Mouse (Mus musculus): Measurements from ENCODE around the gene 4930415O20Rik.
"Not testable (repeated sequence)": the region's sequence is repeated elsewhere in the genome, so short reads cannot be mapped to it uniquely, and the experiment has no call there.

4930415O20Rik gene

GRCm38 (mm10) chr15:98568256-98569033 lies 2.4 kb upstream of the 4930415O20Rik start:
- no peak for DNase-seq (ENCODE audit: low spot score in 2 of 2)

GRCm38 (mm10) chr15:98569216-98569615 lies 1.6 kb upstream of the 4930415O20Rik start:
- no peak for DNase-seq (ENCODE audit: low spot score in 2 of 2)

GRCm38 (mm10) chr15:98569795-98570365 lies 924 bp upstream of the 4930415O20Rik start:
- no peak for DNase-seq (ENCODE audit: low spot score in 2 of 2)

- DNase-seq (ENCODE audit: low spot score in 2 of 2): no peak
Measured at GRCm38 (mm10) chr15:98573293-98573692, 2.5 kb downstream of the 4930415O20Rik start.

GRCm38 (mm10) chr15:98579310-98579709 lies 8.5 kb downstream of the 4930415O20Rik start:
- DNase-seq (ENCODE audit: low spot score in 2 of 2): no peak

GRCm38 (mm10) chr15:98579795-98580464 lies 9.1 kb downstream of the 4930415O20Rik start:
- DNase-seq (ENCODE audit: low spot score in 2 of 2): peak; percentile 60 to 74

GRCm38 (mm10) chr15:98582410-98582809 lies 11.6 kb downstream of the 4930415O20Rik start:
- DNase-seq (ENCODE audit: low spot score in 2 of 2): no peak

- DNase-seq (ENCODE audit: low spot score in 2 of 2): no peak
Measured at GRCm38 (mm10) chr15:98582996-98583395, 12.2 kb downstream of the 4930415O20Rik start.

GRCm38 (mm10) chr15:98585421-98585820 lies 14.6 kb downstream of the 4930415O20Rik start:
- DNase-seq (ENCODE audit: low spot score in 2 of 2): no peak

- DNase-seq (ENCODE audit: low spot score in 2 of 2): not testable (repeated sequence)
Measured at GRCm38 (mm10) chr15:98586141-98586540, 15.3 kb downstream of the 4930415O20Rik start.

GRCm38 (mm10) chr15:98587751-98588150 lies 16.9 kb downstream of the 4930415O20Rik start:
- no peak for DNase-seq (ENCODE audit: low spot score in 2 of 2)

GRCm38 (mm10) chr15:98589640-98590336 lies 19.0 kb downstream of the 4930415O20Rik start:
- DNase-seq (ENCODE audit: low spot score in 2 of 2): no peak

GRCm38 (mm10) chr15:98591396-98591795 lies 20.6 kb downstream of the 4930415O20Rik start:
- no peak for DNase-seq (ENCODE audit: low spot score in 2 of 2)

GRCm38 (mm10) chr15:98594193-98594592 lies 23.4 kb downstream of the 4930415O20Rik start:
- no peak for DNase-seq (ENCODE audit: low spot score in 2 of 2)

- DNase-seq (ENCODE audit: low spot score in 2 of 2): no peak
Measured at GRCm38 (mm10) chr15:98595049-98595448, 24.2 kb downstream of the 4930415O20Rik start.

GRCm38 (mm10) chr15:98596609-98597008 lies 25.8 kb downstream of the 4930415O20Rik start:
- DNase-seq (ENCODE audit: low spot score in 2 of 2): no peak

- DNase-seq (ENCODE audit: low spot score in 2 of 2): no peak
Measured at GRCm38 (mm10) chr15:98600036-98600709, 29.4 kb downstream of the 4930415O20Rik start.

- DNase-seq (ENCODE audit: low spot score in 2 of 2): no peak
Measured at GRCm38 (mm10) chr15:98601832-98602190, 31.0 kb downstream of the 4930415O20Rik start.

GRCm38 (mm10) chr15:98602191-98602881 lies 31.5 kb downstream of the 4930415O20Rik start:
- DNase-seq (ENCODE audit: low spot score in 2 of 2): no peak

GRCm38 (mm10) chr15:98602921-98603458 lies 32.2 kb downstream of the 4930415O20Rik start:
- no peak for DNase-seq (ENCODE audit: low spot score in 2 of 2)

Data from frontal cortex, postnatal 25 days (tissue).